Mouse (Mus musculus) liver, embryonic 16.5 days (tissue): ENCODE measurements around the gene Enthd1. TPM values are rescaled to one million over a fixed set of nuclear protein-coding genes. Genes with fewer than 3 reads are reported as not detected.
A peak's percentile ranks its signal among the peaks of the same experiment; 100 is the strongest.
"Not testable (repeated sequence)": the region's sequence is repeated elsewhere in the genome, so short reads cannot be mapped to it uniquely, and the experiment has no call there.

Experiments used
- ATAC-seq: fragments of 200-750 bp; cut with Nextera tagmentation; 2 replicates; pipeline ENCODE4 v1.8.0; 2017; ENCODE audit warnings: low read depth, mild to moderate bottlenecking, moderate number of reproducible peaks, moderate library complexity
- H3K27ac ChIP-seq: fragments of 300-500 bp; sonication (generic); 2 replicates; pipeline ENCODE4 v1.5.1; 2014; ENCODE audit warnings: mild to moderate bottlenecking, low read length
- H3K27me3 ChIP-seq: fragments of 300-500 bp; sonication (generic); 2 replicates; pipeline ENCODE4 v1.6.1; 2014; ENCODE audit warnings: low read depth, low read length, mixed read lengths; ENCODE audit not compliant: control insufficient read depth, insufficient read depth
- H3K36me3 ChIP-seq: fragments of 300-500 bp; sonication (generic); 2 replicates; pipeline ENCODE4 v1.6.1; 2014; ENCODE audit warnings: mild to moderate bottlenecking; ENCODE audit not compliant: control insufficient read depth, insufficient read depth
- H3K4me1 ChIP-seq: fragments of 300-500 bp; sonication (generic); 2 replicates; pipeline ENCODE4 v1.6.1; 2014; ENCODE audit warnings: low read depth, low read length, mixed read lengths; ENCODE audit not compliant: control insufficient read depth
- H3K4me2 ChIP-seq: fragments of 300-500 bp; sonication (generic); 2 replicates; pipeline ENCODE4 v1.6.1; 2014; ENCODE audit warnings: low read depth, low read length, mixed read lengths
- H3K4me3 ChIP-seq: fragments of 300-500 bp; sonication (generic); 2 replicates; pipeline ENCODE4 v1.5.1; 2014; ENCODE audit warnings: low read depth, mild to moderate bottlenecking, low read length
- H3K9ac ChIP-seq: fragments of 300-500 bp; sonication (generic); 2 replicates; pipeline ENCODE4 v1.6.1; 2014; ENCODE audit warnings: low read depth, low read length
- H3K9me3 ChIP-seq: fragments of 300-500 bp; sonication (generic); replicated peaks from 2 replicates; pipeline ENCODE4 v1.6.1; 2016; ENCODE audit warnings: low read length; ENCODE audit not compliant: control insufficient read depth
- WGBS: fragments of 180-500 bp; shearing (Covaris S2); extraction: QIAGEN DNeasy Blood & Tissue Kit; methylation state at CpG from one replicate; pipeline ENCODE4 v1.1.7; 2014; ENCODE audit not compliant: insufficient replicate concordance; 5-methylcytosine and 5-hydroxymethylcytosine counted together
- polyA plus RNA-seq: library from polyadenylated mRNA; unstranded; fragments of >200 nt; fragmentation: Nextera tagmentation; extraction: Ambion mirVana; gene quantifications from 2 replicates; pipeline ENCODE4 v1.2.1, GENCODE M21; 2015

Gene Enthd1
- polyA plus RNA-seq, 1 experiment from 2014 or later: not detected

- WGBS: 14% methylated on average over 16 of the region's 16 CpGs
- ATAC-seq: peak; percentile 93
- Histone ChIP-seq H3K36me3 (no peaks in the 10 kb centered on the region), H3K27me3 (no peaks in the 10 kb centered on the region; the same call in 1 of the 2 replicates), H3K4me1 (peaks cover 14% of the 10 kb centered on the region), H3K27ac (0 out of 2 replicates have a peak overlapping the region, but pooled peaks have one; percentile 9), H3K9ac (peak overlapping the region; percentile 18; the same call in 1 of the 2 replicates), H3K4me2 (peak overlapping the region; percentile 64), H3K9me3 (no peaks in the 10 kb centered on the region), H3K4me3 (peak overlapping the region; percentile 41)
Observed at GRCm38 (mm10) chr15:80599213-80599750, 34.3 kb upstream of the Enthd1 start.

GRCm38 (mm10) chr15:80598750-80599149 lies 33.8 kb upstream of the Enthd1 start:
- H3K9me3 ChIP-seq: no peaks in the 10 kb centered on the region
- peaks cover 14% of the 10 kb centered on the region for H3K4me1 ChIP-seq
- no peak overlapping the region for H3K9ac ChIP-seq
- H3K27me3 ChIP-seq: no peaks in the 10 kb centered on the region; the same call in 1 of the 2 replicates
- no peaks in the 10 kb centered on the region for H3K36me3 ChIP-seq
- H3K4me2 ChIP-seq: peak overlapping the region; percentile 64
- H3K27ac ChIP-seq: no peak overlapping the region
- 67% methylated on average over 12 of the region's 12 CpGs for WGBS
- peak overlapping the region; percentile 41; the same call in 1 of the 2 replicates for H3K4me3 ChIP-seq
- no peak for ATAC-seq

GRCm38 (mm10) chr15:80593877-80594276 lies 28.9 kb upstream of the Enthd1 start:
- Histone ChIP-seq H3K36me3 (no peaks in the 10 kb centered on the region), H3K4me2 (no peak overlapping the region), H3K4me3 (no peak overlapping the region), H3K27ac (no peak overlapping the region), H3K9me3 (no peaks in the 10 kb centered on the region), H3K4me1 (peaks cover 4% of the 10 kb centered on the region), H3K9ac (no peak overlapping the region), H3K27me3 (peaks cover 3% of the 10 kb centered on the region; the same call in 1 of the 2 replicates)
- no peak for ATAC-seq
- 49% methylated on average over 5 of the region's 5 CpGs for WGBS

- no peak for ATAC-seq
- Histone ChIP-seq H3K9ac (no peak overlapping the region), H3K27me3 (0 out of 2 replicates have a peak, but pooled peaks cover 3% of the 10 kb centered on the region), H3K4me1 (no peaks in the 10 kb centered on the region), H3K36me3 (no peaks in the 10 kb centered on the region), H3K9me3 (no peaks in the 10 kb centered on the region), H3K4me2 (no peak overlapping the region), H3K27ac (no peak overlapping the region), H3K4me3 (no peak overlapping the region)
- 71% methylated on average over 6 of the region's 6 CpGs for WGBS
Observed at GRCm38 (mm10) chr15:80592737-80593136, 27.8 kb upstream of the Enthd1 start.

GRCm38 (mm10) chr15:80590641-80591040 lies 25.7 kb upstream of the Enthd1 start:
- Histone ChIP-seq H3K9ac (no peak overlapping the region), H3K4me3 (no peak overlapping the region), H3K4me2 (no peak overlapping the region), H3K9me3 (no peaks in the 10 kb centered on the region), H3K27ac (no peak overlapping the region), H3K4me1 (no peaks in the 10 kb centered on the region), H3K36me3 (no peaks in the 10 kb centered on the region), H3K27me3 (peaks cover 3% of the 10 kb centered on the region; the same call in 1 of the 2 replicates)
- 57% methylated on average over 5 of the region's 5 CpGs for WGBS
- ATAC-seq: no peak

- Histone ChIP-seq H3K27ac (no peak overlapping the region), H3K36me3 (no peaks in the 10 kb centered on the region), H3K9ac (no peak overlapping the region), H3K4me1 (peaks cover 7% of the 10 kb centered on the region), H3K9me3 (no peaks in the 10 kb centered on the region), H3K4me2 (no peak overlapping the region), H3K4me3 (no peak overlapping the region), H3K27me3 (peaks cover 3% of the 10 kb centered on the region; the same call in 1 of the 2 replicates)
- no peak for ATAC-seq
- WGBS: 54% methylated on average over 4 of the region's 4 CpGs
Observed at GRCm38 (mm10) chr15:80586296-80586695, 21.3 kb upstream of the Enthd1 start.

GRCm38 (mm10) chr15:80582581-80583495 lies 17.9 kb upstream of the Enthd1 start:
- Histone ChIP-seq H3K9ac (no peak overlapping the region), H3K27ac (no peak overlapping the region), H3K36me3 (no peaks in the 10 kb centered on the region), H3K27me3 (peaks cover 3% of the 10 kb centered on the region), H3K4me3 (no peak overlapping the region), H3K9me3 (no peaks in the 10 kb centered on the region), H3K4me2 (0 out of 2 replicates have a peak overlapping the region, but pooled peaks have one; percentile 8), H3K4me1 (peaks cover 7% of the 10 kb centered on the region)
- ATAC-seq: peak; percentile 60; the same call in 1 of the 2 replicates
- WGBS: 24% methylated on average over 20 of the region's 20 CpGs

GRCm38 (mm10) chr15:80580585-80580984 lies 15.6 kb upstream of the Enthd1 start:
- not testable (repeated sequence) for H3K9me3 ChIP-seq, H3K4me3 ChIP-seq, ATAC-seq, H3K9ac ChIP-seq, H3K4me2 ChIP-seq, H3K27ac ChIP-seq, H3K36me3 ChIP-seq, H3K4me1 ChIP-seq
- WGBS: 59% methylated on average over 1 of the region's 1 CpGs
- H3K27me3 ChIP-seq: peaks cover 23% of the 10 kb centered on the region

- Histone ChIP-seq H3K9me3 (no peaks in the 10 kb centered on the region), H3K4me2 (no peak overlapping the region), H3K36me3 (no peaks in the 10 kb centered on the region), H3K27ac (no peak overlapping the region), H3K27me3 (peaks cover 23% of the 10 kb centered on the region), H3K9ac (no peak overlapping the region), H3K4me1 (peaks cover 7% of the 10 kb centered on the region), H3K4me3 (no peak overlapping the region)
- no peak for ATAC-seq
- 65% methylated on average over 3 of the region's 3 CpGs for WGBS
Observed at GRCm38 (mm10) chr15:80579121-80579520, 14.2 kb upstream of the Enthd1 start.
